Mouse (Mus musculus): ENCODE results near the gene Slc12a4.

- TF ChIP-seq POLR2A (IDR thresholded peaks at IDR 0.05; ENCODE audit: borderline replicate concordance, extremely low read depth, low read depth, low read length) (no peak), CTCF (IDR thresholded peaks at IDR 0.05; ENCODE audit: insufficient read depth, low read length) (no peak)
Measured at GRCm38 (mm10) chr8:105897801-105898480, 68.0 kb downstream of the Slc12a4 start.
